Mouse (Mus musculus) olfactory bulb, adult 2 months (tissue): Measurements from ENCODE around the gene Rtn2.

Experiments
- CTCF ChIP-seq: fragments of 200-500 bp; IDR thresholded peaks from 2 replicates; pipeline ENCODE4 v1.5.1; 2012; ENCODE audit warnings: low read depth, mild to moderate bottlenecking, low read length, moderate library complexity; ENCODE audit not compliant: insufficient read depth
- POLR2A ChIP-seq: fragments of 200-500 bp; IDR thresholded peaks from 2 replicates; pipeline ENCODE4 v1.6.1; 2012; ENCODE audit warnings: mild to moderate bottlenecking, low read depth, low read length, moderate library complexity; ENCODE audit not compliant: insufficient read depth

DNA sequence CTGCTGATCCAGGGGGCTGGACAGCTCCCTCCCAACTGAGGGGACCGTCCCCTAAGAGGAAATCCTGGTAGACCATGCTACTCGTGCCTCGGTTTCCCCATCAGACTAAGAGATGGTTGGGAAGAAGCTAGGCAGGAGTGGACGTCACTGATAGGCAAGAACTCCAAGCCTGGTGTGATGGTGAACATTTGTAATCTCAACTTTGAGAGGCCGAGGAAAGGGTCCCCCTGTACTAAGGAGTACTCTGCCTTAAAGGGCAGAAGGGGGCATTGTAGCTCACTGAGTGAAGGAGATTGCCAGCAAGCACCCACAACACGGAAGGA, 22.9 kb downstream of the Rtn2 start:
- no peak for TF ChIP-seq CTCF
- no peak for TF ChIP-seq POLR2A
